Mouse (Mus musculus) gastrocnemius, postnatal 10 days (tissue): ENCODE measurements around the gene Spsb3. TPM values are rescaled to one million over a fixed set of nuclear protein-coding genes. Genes with fewer than 3 reads are reported as not detected.

Source experiments
- DNase-seq: peaks from one replicate; pipeline ENCODE4 v3.0.0; 2021; ENCODE audit warnings: mixed read lengths
- total RNA-seq, 2 experiments: library from RNA; stranded (reverse); gene quantifications; 2 replicates each; pipeline ENCODE4 v1.2.3; 2021

The Spsb3 gene
- total RNA-seq, 2 experiments from 2014 or later = 28.2 to 30.4 TPM

GRCm38 (mm10) chr17:24873695-24874404 lies 12.6 kb upstream of the Spsb3 start:
- DNase-seq = no peak

- no peak for DNase-seq
Measured at GRCm38 (mm10) chr17:24874405-24874745, 12.1 kb upstream of the Spsb3 start.

GRCm38 (mm10) chr17:24874989-24875388 lies 11.5 kb upstream of the Spsb3 start:
- DNase-seq = no peak

GRCm38 (mm10) chr17:24877336-24878116 lies 8.9 kb upstream of the Spsb3 start:
- DNase-seq = peak; percentile 56

GRCm38 (mm10) chr17:24878117-24878397 lies 8.4 kb upstream of the Spsb3 start:
- DNase-seq = peak; percentile 63

- DNase-seq = no peak
Measured at GRCm38 (mm10) chr17:24878531-24878930, 7.9 kb upstream of the Spsb3 start.

GRCm38 (mm10) chr17:24881738-24882440 lies 4.6 kb upstream of the Spsb3 start:
- DNase-seq = no peak

- no peak for DNase-seq
Measured at GRCm38 (mm10) chr17:24884391-24884790, 2.1 kb upstream of the Spsb3 start.

- no peak for DNase-seq
Measured at GRCm38 (mm10) chr17:24885356-24886133, 898 bp upstream of the Spsb3 start.

- no peak for DNase-seq
Measured at GRCm38 (mm10) chr17:24886932-24887271, 459 bp downstream of the Spsb3 start.

GRCm38 (mm10) chr17:24887291-24888080 lies 1.0 kb downstream of the Spsb3 start:
- DNase-seq = no peak

GRCm38 (mm10) chr17:24888862-24889261 lies 2.4 kb downstream of the Spsb3 start:
- DNase-seq = no peak

- DNase-seq = no peak
Measured at GRCm38 (mm10) chr17:24890151-24891092, 4.0 kb downstream of the Spsb3 start.

GRCm38 (mm10) chr17:24891321-24891720 lies 4.9 kb downstream of the Spsb3 start:
- DNase-seq = no peak

- DNase-seq = no peak
Measured at GRCm38 (mm10) chr17:24892785-24893184, 6.3 kb downstream of the Spsb3 start.

GRCm38 (mm10) chr17:24893276-24893675 lies 6.8 kb downstream of the Spsb3 start:
- DNase-seq = no peak

- DNase-seq = no peak
Measured at GRCm38 (mm10) chr17:24894061-24894994, 7.9 kb downstream of the Spsb3 start.

- peak; percentile 73 for DNase-seq
Measured at GRCm38 (mm10) chr17:24894995-24895547, 8.6 kb downstream of the Spsb3 start, which contains the start of the genes Eme2 and Mrps34. TSS of gene Eme2 (minus strand) at chr17:24895087. TSS of gene Mrps34 (plus strand) at chr17:24895116.
